Mouse (Mus musculus): ENCODE results near the gene Ltf.

The Ltf gene

GRCm38 (mm10) chr9:111081765-111082164 lies 62.7 kb downstream of the Ltf start:
- in situ Hi-C loops (cut with MboI; ENCODE audit: unreplicated experiment in 2 of 2): no loop called here

DNA sequence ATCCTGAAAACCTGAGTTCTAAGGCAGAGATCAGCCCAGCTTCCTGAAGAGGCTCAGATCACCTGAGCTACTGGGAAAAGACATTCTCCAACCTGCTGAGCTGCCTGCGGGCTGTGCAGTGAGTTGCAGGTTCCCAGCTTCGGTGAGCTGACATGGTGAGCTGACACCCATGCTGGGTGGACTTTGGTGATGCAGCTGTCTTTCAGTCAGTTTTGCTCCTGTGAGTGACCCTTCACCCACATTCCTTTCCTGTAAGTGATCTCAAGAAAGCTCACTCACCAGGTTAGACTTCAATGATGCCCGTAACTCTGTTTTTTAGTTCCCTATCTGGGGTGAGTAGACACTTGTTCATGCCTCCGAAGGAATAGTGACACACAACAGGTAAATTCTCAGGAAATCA lies 66.3 kb downstream of the Ltf start:
- in situ Hi-C loops (cut with MboI; ENCODE audit: unreplicated experiment in 2 of 2): no loop called here

- in situ Hi-C loops (cut with MboI; ENCODE audit: unreplicated experiment in 2 of 2): no loop called here
These were observed 67.1 kb downstream of the Ltf start for GRCm38 (mm10) chr9:111086137-111086536.

DNA sequence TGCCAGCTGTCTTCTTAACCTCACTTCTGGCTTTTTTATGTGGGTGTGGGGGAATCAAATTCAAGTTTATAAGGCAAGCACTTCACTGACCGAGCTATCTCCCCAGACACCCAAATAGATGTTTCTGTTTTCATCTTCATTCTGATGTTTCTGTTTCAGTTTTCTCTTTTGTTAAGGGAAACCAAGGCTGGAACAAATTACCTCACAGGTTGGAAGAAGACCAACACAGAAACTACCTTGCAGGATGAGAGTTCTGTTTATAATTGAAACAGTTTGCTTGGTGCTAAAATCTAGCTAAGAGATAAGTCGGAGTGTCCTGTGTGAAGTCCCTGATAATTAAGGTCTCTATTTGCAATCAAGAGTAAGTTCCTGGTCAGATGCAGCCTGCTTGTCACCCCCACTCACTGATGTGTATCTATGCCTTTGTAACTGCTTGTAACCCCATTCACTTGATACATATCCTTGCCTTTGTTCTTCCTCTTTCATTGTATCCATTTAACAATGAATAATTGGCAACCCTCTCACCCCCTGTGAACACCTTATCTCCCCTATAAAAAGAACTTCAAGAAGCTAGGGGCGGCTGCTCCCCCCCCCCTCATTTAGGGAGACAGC lies 68.0 kb downstream of the Ltf start:
- in situ Hi-C loops (cut with MboI; ENCODE audit: unreplicated experiment in 2 of 2): no loop called here

DNA sequence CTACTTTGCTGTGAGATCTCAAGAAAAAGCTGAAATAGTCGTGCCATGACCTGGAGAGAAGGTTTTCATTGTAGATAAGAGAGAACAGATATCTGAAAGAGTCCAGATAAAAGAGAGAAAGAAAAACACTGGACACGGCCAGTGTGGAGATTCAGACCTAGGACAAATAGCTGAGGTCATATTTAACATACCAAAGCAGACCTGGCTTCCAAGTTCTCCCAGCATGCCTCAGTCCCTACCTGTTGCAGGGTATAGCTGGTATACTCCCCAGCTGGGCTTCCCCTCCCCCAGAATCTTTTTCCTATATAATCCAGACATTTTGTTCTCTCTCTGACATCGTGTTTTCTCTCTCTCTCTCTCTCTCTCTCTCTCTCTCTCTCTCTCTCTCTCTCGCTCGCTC lies 68.9 kb downstream of the Ltf start:
- in situ Hi-C loops (cut with MboI; ENCODE audit: unreplicated experiment in 2 of 2): no loop called here

DNA sequence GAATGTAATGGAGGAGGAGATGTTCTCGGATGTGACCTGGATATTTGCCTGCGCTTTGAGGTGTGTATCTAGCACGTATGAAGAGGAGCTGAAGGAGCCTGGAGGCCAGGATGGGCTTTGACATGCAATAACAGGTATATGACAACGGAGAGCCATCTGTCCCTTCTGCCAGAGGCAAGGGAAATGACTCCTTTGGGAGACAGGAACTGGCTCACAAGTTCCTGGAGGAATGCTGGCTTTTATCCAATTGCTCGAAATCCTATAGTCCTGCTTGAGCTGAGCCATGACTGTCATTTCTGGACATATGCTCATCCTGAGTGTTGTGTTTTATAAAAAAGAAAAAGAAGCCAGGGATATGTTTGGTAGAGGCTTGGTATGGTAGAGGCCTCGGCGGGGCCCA lies 69.8 kb downstream of the Ltf start:
- in situ Hi-C loops (cut with MboI; ENCODE audit: unreplicated experiment in 2 of 2): no loop called here
